Mouse (Mus musculus): Measurements from ENCODE around the gene Lsg1.

Lsg1 gene

GRCm38 (mm10) chr16:30587494-30588327 lies at the start of gene Lsg1:
Gene Lsg1 (minus strand): TSS chr16:30587592.
- peak; percentile 95 for DNase-seq

- DNase-seq: peak; percentile 19
Measured at GRCm38 (mm10) chr16:30633906-30634746, 46.7 kb upstream of the Lsg1 start.

GRCm38 (mm10) chr16:30629509-30629908 lies 42.1 kb upstream of the Lsg1 start:
- no peak for DNase-seq

- no peak for DNase-seq
Measured at GRCm38 (mm10) chr16:30628401-30628800, 41.0 kb upstream of the Lsg1 start.

DNA sequence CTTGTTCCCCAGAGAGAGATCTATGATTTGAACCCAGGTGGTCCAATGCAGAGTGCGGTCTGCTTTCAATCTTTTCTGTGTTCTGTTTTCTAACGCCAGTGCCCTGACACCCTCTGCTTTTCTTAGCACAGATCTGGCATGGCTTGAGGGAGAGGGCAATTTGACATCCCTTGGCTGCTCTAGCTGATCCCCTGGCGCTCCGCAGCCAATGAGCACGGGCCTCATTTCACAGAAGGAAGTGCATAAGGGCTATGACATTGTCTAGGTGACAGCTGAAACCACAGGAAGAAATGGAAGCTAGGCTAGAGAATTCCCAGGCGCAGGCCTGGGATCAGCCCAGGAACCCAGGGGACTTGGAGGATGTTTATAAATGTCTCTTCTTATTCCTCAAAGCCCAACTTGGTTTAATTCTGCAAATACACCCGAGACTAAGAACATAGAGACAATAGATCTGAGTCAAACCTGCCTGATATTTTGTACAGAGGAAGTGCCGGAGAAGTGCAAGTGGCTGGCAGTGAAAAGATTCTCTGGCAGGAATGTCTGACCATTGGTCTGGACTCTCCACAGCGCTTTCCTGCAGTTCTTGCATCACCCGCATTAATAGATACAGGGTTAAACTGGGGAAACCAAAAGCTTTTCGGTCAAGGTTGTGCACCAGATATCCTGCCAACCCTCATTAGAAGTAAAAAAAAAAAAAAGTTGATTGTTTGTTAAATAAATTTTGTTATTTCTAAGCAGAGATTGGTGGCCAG lies 40.4 kb upstream of the Lsg1 start:
- peak; percentile 27 for DNase-seq

- no peak for DNase-seq
Measured at GRCm38 (mm10) chr16:30624640-30625039, 37.2 kb upstream of the Lsg1 start.

DNA sequence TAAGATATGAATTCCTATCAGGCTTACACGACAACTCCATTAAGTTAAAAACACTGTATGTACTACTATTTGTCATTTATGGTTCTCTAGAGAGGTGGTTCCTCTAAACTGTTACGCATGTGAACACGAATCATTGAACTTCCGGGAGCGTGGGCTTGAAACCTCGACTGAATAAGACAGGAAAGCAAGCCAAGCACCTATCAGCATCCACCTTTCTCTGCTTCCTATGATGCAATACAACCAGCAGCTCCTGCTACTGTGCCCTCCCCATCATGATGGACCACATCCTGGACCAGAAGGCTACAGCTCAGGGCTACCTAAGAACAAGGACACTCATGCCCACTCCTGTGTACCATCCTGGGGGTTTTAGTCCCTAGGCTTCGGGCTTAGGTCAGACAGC lies 36.3 kb upstream of the Lsg1 start:
- DNase-seq: no peak

GRCm38 (mm10) chr16:30616281-30616680 lies 28.9 kb upstream of the Lsg1 start:
- no peak for DNase-seq

DNA sequence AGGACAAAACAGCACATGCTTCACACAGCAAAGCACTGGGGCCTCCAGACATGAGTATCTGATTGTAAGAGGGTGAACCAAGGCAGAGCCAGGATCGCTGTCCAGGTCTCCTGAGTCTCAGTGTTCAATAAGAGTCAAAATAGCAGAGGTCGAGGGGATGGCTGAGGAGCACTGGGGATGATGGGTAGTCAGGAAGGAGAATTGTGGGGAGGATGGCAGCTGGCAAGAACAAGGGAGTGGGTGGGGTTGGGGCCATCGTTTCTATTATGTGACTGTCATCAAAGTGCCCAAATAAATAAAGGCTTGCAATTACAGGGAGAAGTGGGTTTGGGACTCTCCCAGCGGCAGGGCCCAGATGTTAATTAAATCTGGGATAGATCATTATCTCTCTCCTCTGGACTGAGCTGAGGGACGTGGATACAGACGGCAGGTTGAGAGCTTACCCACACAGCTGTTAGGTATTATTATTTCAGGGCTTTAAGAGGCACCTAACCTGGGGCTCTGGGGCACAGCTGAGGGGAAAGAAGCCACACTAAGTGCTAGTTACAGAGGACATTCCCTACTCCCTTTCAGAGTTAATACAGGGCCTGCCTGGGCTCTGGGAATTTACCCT lies 27.4 kb upstream of the Lsg1 start:
- no peak for DNase-seq

DNA sequence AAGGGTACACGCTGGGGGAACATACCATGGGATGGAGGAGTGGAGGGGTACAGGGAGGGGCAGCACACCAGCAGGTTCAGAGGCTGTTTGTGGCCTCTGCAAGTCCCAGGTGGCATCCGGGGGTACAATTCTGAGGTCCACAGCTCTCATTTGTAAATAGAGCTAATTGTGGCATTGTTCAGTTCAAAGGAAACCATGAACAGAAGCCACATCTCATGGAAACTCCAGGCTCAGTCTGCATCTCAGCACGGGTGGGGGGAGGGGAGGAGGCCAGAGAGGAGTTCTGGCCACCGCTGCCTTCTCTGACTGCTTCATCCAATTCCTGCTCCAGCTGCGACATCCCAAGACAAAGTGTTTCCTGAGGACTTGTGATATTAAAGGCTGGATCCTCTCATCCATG lies 26.7 kb upstream of the Lsg1 start:
- no peak for DNase-seq

GRCm38 (mm10) chr16:30613122-30613521 lies 25.7 kb upstream of the Lsg1 start:
- DNase-seq: no peak

DNA sequence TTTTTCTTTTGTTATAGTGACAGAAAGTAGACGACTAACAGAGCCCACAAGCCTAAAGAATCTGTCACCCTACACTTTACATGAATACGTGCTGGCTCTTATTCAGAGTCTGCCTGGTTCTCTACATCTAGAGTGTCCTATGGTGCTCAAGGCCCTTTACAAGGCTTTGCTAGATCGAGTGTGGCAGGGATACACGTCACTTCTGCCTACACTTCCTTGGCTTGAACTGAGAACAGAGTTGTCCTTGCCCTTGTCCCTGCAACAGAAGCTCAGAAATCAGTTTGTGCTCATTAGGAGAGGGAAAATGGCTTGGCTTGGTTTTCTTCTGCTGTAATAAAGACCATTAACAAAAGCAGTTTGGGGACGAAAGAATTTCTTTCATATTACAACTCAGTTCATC lies 23.9 kb upstream of the Lsg1 start:
- no peak for DNase-seq

DNA sequence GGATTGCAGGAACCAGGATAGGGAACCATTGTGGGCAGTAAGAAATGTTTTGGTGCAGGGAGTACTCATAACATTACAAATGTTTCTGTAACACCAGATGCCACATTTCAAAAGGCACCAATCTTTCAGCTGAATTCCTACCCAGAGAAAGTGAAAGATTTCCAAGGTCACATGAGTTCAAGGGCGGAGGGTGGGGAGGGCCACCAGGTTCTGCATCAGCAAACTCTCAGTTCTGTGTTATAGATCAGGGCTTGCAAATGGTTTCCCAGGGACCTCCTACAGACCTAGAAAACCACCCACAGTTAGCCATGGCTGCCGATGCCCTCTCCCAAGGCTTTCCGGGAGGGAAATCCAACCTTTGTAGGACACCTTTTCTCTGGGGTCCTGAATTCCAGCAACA lies 20.5 kb upstream of the Lsg1 start:
- DNase-seq: no peak

- DNase-seq: peak; percentile 70
Measured at GRCm38 (mm10) chr16:30605528-30605927, 18.1 kb upstream of the Lsg1 start.

- DNase-seq: no peak
Measured at GRCm38 (mm10) chr16:30604807-30605137, 17.4 kb upstream of the Lsg1 start.

DNA sequence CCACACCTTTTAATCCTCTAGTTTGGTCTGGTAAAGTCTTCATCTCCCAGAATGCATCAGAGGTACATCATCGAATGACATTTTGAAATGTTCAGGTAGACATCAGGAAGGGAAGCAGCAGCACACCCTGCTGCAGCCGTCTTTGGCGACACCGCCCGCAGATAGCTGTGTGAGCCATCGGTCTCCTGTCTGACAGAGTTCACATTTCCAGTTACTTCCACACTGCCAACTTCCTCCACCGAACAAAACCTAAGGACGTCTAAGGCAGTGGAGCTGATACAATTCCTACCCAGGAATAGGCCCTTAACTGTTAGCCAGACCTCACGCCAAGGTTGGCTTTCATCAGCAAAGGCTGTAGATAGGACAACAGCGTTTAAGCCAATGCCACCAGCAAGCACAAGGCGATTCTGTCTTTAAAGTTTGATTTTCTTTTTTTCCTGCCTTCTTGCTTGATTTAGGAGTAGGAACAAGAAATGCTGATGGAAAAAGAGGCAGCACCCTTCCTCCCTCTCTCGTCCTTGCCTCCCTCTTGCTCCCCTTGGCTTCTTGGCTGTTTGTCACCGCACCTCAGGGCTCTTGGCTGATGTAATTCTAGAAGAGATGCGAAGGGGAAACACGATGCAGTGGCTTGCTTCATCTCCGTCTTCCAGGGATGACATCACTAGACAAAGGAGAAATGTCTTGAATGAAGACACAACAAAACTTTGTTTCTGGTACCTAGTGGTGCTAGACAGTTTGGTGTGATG lies 16.8 kb upstream of the Lsg1 start:
- no peak for DNase-seq

DNA sequence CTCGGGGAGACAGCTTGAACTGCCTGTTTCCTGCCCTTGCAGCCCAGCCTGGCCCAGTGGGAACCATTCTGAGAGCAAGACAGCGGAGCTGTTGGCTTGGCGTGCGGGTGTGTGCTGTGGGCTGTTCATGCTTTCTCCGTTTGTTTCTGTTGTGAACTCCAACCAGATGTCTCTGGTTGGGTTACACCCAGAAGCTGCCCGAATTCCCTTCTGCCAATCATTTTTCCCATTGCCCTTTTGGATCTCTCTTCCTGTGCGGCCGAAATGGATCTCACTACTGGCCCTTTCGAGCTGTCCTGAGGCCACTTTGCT lies 16.1 kb upstream of the Lsg1 start:
- DNase-seq: peak; percentile 56

DNA sequence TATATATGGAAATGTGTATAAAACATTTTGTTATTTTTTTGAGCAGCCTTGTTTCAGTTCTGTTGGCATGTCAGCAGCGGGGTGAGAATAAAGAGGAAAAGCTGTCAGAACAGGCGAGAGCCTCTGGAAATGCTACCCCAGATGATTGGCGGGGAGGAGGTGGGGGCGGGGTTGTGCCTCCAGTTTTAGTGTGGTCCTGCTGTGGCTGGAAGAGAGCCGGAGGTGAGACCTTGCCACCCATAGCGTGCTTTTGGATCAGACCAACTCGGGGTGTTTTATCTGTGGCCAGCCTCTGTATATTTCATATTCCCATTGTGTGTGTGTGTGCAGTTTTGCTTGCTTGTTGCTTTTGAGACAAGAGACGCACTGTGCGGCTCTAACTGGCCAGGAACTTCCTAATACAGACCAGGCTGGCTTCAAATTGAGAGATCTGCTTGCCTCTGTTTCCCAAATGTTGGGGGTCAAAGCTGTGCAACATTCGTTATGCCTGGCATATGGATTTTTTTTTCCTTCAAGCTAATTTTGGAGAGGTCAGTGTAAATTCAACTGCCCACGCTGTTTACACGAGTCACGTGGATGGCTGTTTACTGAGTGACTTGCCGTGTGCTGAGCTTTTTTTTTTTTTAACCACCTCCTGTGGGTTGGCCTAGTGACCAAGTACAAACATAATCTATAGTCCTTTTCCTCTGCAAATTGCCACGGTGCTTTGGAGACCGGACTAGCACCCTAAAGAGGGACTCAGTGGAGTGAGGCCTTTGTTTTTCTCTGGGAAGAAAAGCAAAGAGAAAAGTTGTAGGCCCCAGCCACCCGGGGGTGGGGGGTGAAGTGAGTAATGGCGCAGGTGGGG lies 15.5 kb upstream of the Lsg1 start:
- DNase-seq: peak; percentile 60

DNA sequence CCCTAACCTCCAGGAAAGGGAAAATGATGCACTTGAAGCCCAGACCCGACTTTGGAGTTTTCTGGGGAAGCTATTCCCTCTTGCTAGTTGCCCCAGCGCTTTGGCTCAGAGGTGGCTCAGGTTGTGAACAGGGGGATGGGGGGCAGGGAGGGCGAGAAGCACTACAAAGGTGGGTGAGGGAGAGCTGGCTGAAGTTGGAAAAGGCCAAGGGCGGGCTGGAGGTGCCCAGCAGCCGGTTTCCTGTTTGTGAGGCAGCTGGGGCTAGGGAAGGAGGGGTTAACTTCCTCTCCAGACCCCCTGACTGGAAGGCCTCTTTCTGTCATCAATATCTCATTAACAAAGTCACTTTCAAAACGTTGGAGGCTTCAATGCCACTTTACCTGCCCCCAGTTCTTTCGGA lies 14.6 kb upstream of the Lsg1 start:
- peak; percentile 43 for DNase-seq

- DNase-seq: peak; percentile 81
Measured at GRCm38 (mm10) chr16:30601046-30601832, 13.8 kb upstream of the Lsg1 start.
